Mouse (Mus musculus) spleen, adult 2 months (tissue): ENCODE data around the gene Chn2.

ENCODE experiments used
- CTCF ChIP-seq: fragments of 200-500 bp; IDR thresholded peaks from 2 replicates; pipeline ENCODE4 v1.5.1; 2011; ENCODE audit warnings: mild to moderate bottlenecking, inconsistent platforms; ENCODE audit not compliant: insufficient read depth, insufficient read length, insufficient replicate concordance; ENCODE audit errors: extremely low read depth
- POLR2A ChIP-seq: fragments of 200-500 bp; IDR thresholded peaks from 2 replicates; pipeline ENCODE4 v1.6.1; 2011; ENCODE audit warnings: low read depth, low read length, inconsistent platforms

DNA sequence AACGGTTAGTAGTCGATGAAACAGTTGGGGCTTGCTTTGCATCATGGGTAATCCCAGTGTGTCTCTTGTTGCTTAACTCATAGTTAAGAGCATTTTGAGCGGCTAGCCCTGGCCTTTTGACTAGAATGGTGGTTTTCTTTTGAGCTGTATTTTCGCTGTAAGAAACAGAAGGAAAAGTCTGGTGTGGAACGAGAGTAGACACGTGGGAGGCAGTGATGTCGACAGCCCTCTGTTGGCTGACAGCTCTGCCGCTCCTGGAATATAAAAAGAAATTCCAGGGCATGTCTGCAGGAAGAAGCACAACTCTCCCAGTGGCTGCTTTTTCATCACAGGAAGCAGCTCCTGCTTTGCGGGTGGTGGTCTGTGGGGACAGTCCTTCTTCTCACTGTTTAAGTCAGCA, 202.9 kb downstream of the Chn2 start:
- TF ChIP-seq CTCF (no peak), POLR2A (no peak)
